Mouse (Mus musculus): ENCODE measurements around the gene Camta1.

The Camta1 gene

GRCm38 (mm10) chr4:151893241-151893640 is 31.6 kb upstream of the Camta1 start:
- Histone ChIP-seq H3K36me3 (ENCODE audit: control insufficient read depth, insufficient read depth, low read length, poor library complexity, severe bottlenecking) (no peaks in the 10 kb centered on the region), H3K27me3 (ENCODE audit: control insufficient read depth, insufficient read depth, low read length, poor library complexity, severe bottlenecking) (no peaks in the 10 kb centered on the region)
- DNase-seq (ENCODE audit: low read depth, low spot score), result no peak

GRCm38 (mm10) chr4:151881590-151881989 is 19.9 kb upstream of the Camta1 start:
- Histone ChIP-seq H3K27me3 (ENCODE audit: control insufficient read depth, insufficient read depth, low read length, poor library complexity, severe bottlenecking) (no peaks in the 10 kb centered on the region), H3K36me3 (ENCODE audit: control insufficient read depth, insufficient read depth, low read length, poor library complexity, severe bottlenecking) (no peaks in the 10 kb centered on the region)
- DNase-seq (ENCODE audit: low read depth, low spot score), result no peak

GRCm38 (mm10) chr4:151880044-151880690 is 18.5 kb upstream of the Camta1 start:
- Histone ChIP-seq H3K27me3 (ENCODE audit: control insufficient read depth, insufficient read depth, low read length, poor library complexity, severe bottlenecking) (no peaks in the 10 kb centered on the region), H3K36me3 (ENCODE audit: control insufficient read depth, insufficient read depth, low read length, poor library complexity, severe bottlenecking) (no peaks in the 10 kb centered on the region)
- peak; percentile 34 for DNase-seq (ENCODE audit: low read depth, low spot score)

- H3K27me3 ChIP-seq (ENCODE audit: control insufficient read depth, insufficient read depth, low read length, poor library complexity, severe bottlenecking), result no peaks in the 10 kb centered on the region
- H3K36me3 ChIP-seq (ENCODE audit: control insufficient read depth, insufficient read depth, low read length, poor library complexity, severe bottlenecking), result no peaks in the 10 kb centered on the region
- no peak for DNase-seq (ENCODE audit: low read depth, low spot score)
Measured at GRCm38 (mm10) chr4:151876400-151876799, 14.7 kb upstream of the Camta1 start.

- no peaks in the 10 kb centered on the region for H3K27me3 ChIP-seq (ENCODE audit: control insufficient read depth, insufficient read depth, low read length, poor library complexity, severe bottlenecking)
- no peaks in the 10 kb centered on the region for H3K36me3 ChIP-seq (ENCODE audit: control insufficient read depth, insufficient read depth, low read length, poor library complexity, severe bottlenecking)
- DNase-seq (ENCODE audit: low read depth, low spot score), result no peak
Measured at GRCm38 (mm10) chr4:151863511-151863910, 1.8 kb upstream of the Camta1 start.

- Histone ChIP-seq H3K27me3 (ENCODE audit: control insufficient read depth, insufficient read depth, low read length, poor library complexity, severe bottlenecking) (no peaks in the 10 kb centered on the region), H3K36me3 (ENCODE audit: control insufficient read depth, insufficient read depth, low read length, poor library complexity, severe bottlenecking) (no peaks in the 10 kb centered on the region)
- no peak for DNase-seq (ENCODE audit: low read depth, low spot score)
Measured at GRCm38 (mm10) chr4:151861471-151861805, 238 bp downstream of the Camta1 start.

GRCm38 (mm10) chr4:151860441-151861331 is 990 bp downstream of the Camta1 start:
- no peaks in the 10 kb centered on the region for H3K36me3 ChIP-seq (ENCODE audit: control insufficient read depth, insufficient read depth, low read length, poor library complexity, severe bottlenecking)
- peak; percentile 51 for DNase-seq (ENCODE audit: low read depth, low spot score)
- no peaks in the 10 kb centered on the region for H3K27me3 ChIP-seq (ENCODE audit: control insufficient read depth, insufficient read depth, low read length, poor library complexity, severe bottlenecking)

GRCm38 (mm10) chr4:151859275-151859674 is 2.4 kb downstream of the Camta1 start:
- no peaks in the 10 kb centered on the region for H3K36me3 ChIP-seq (ENCODE audit: control insufficient read depth, insufficient read depth, low read length, poor library complexity, severe bottlenecking)
- H3K27me3 ChIP-seq (ENCODE audit: control insufficient read depth, insufficient read depth, low read length, poor library complexity, severe bottlenecking), result no peaks in the 10 kb centered on the region
- no peak for DNase-seq (ENCODE audit: low read depth, low spot score)

- no peaks in the 10 kb centered on the region for H3K36me3 ChIP-seq (ENCODE audit: control insufficient read depth, insufficient read depth, low read length, poor library complexity, severe bottlenecking)
- no peaks in the 10 kb centered on the region for H3K27me3 ChIP-seq (ENCODE audit: control insufficient read depth, insufficient read depth, low read length, poor library complexity, severe bottlenecking)
- DNase-seq (ENCODE audit: low read depth, low spot score), result peak; percentile 36
Measured at GRCm38 (mm10) chr4:151853949-151854348, 7.7 kb downstream of the Camta1 start.

- H3K36me3 ChIP-seq (ENCODE audit: control insufficient read depth, insufficient read depth, low read length, poor library complexity, severe bottlenecking), result no peaks in the 10 kb centered on the region
- DNase-seq (ENCODE audit: low read depth, low spot score), result peak; percentile 77
- H3K27me3 ChIP-seq (ENCODE audit: control insufficient read depth, insufficient read depth, low read length, poor library complexity, severe bottlenecking), result no peaks in the 10 kb centered on the region
Measured at GRCm38 (mm10) chr4:151851179-151851578, 10.5 kb downstream of the Camta1 start.

- H3K36me3 ChIP-seq (ENCODE audit: control insufficient read depth, insufficient read depth, low read length, poor library complexity, severe bottlenecking), result no peaks in the 10 kb centered on the region
- no peak for DNase-seq (ENCODE audit: low read depth, low spot score)
- H3K27me3 ChIP-seq (ENCODE audit: control insufficient read depth, insufficient read depth, low read length, poor library complexity, severe bottlenecking), result no peaks in the 10 kb centered on the region
Measured at GRCm38 (mm10) chr4:151842591-151842990, 19.1 kb downstream of the Camta1 start.

- Histone ChIP-seq H3K27me3 (ENCODE audit: control insufficient read depth, insufficient read depth, low read length, poor library complexity, severe bottlenecking) (no peaks in the 10 kb centered on the region), H3K36me3 (ENCODE audit: control insufficient read depth, insufficient read depth, low read length, poor library complexity, severe bottlenecking) (no peaks in the 10 kb centered on the region)
- DNase-seq (ENCODE audit: low read depth, low spot score), result no peak
Measured at GRCm38 (mm10) chr4:151838518-151838917, 23.2 kb downstream of the Camta1 start.

- DNase-seq (ENCODE audit: low read depth, low spot score), result no peak
- Histone ChIP-seq H3K27me3 (ENCODE audit: control insufficient read depth, insufficient read depth, low read length, poor library complexity, severe bottlenecking) (no peaks in the 10 kb centered on the region), H3K36me3 (ENCODE audit: control insufficient read depth, insufficient read depth, low read length, poor library complexity, severe bottlenecking) (no peaks in the 10 kb centered on the region)
Measured at GRCm38 (mm10) chr4:151835860-151836259, 25.8 kb downstream of the Camta1 start.

- no peaks in the 10 kb centered on the region for H3K36me3 ChIP-seq (ENCODE audit: control insufficient read depth, insufficient read depth, low read length, poor library complexity, severe bottlenecking)
- no peak for DNase-seq (ENCODE audit: low read depth, low spot score)
- no peaks in the 10 kb centered on the region for H3K27me3 ChIP-seq (ENCODE audit: control insufficient read depth, insufficient read depth, low read length, poor library complexity, severe bottlenecking)
Measured at GRCm38 (mm10) chr4:151834536-151834935, 27.1 kb downstream of the Camta1 start.

- DNase-seq (ENCODE audit: low read depth, low spot score), result no peak
Measured at GRCm38 (mm10) chr4:151833940-151834449, 27.7 kb downstream of the Camta1 start.

More at GRCm38 (mm10) chr4:151833940-151834449, 27.7 kb downstream of the Camta1 start:
- H3K36me3 ChIP-seq (ENCODE audit: control insufficient read depth, insufficient read depth, low read length, poor library complexity, severe bottlenecking), result no peaks in the 10 kb centered on the region
- no peaks in the 10 kb centered on the region for H3K27me3 ChIP-seq (ENCODE audit: control insufficient read depth, insufficient read depth, low read length, poor library complexity, severe bottlenecking)
